Mouse (Mus musculus) thymus, adult 18-20 months (tissue): ENCODE results near the gene Mink1.

Experiments used
- DNase-seq, 2 experiments: peaks; one replicate each; pipeline ENCODE4 v3.0.0; 2022; ENCODE audit warnings: mixed read lengths in 2 of 2

Mink1 gene

GRCm38 (mm10) chr11:70596094-70596493 is 33.4 kb downstream of the Mink1 start:
- no peak for DNase-seq

DNA sequence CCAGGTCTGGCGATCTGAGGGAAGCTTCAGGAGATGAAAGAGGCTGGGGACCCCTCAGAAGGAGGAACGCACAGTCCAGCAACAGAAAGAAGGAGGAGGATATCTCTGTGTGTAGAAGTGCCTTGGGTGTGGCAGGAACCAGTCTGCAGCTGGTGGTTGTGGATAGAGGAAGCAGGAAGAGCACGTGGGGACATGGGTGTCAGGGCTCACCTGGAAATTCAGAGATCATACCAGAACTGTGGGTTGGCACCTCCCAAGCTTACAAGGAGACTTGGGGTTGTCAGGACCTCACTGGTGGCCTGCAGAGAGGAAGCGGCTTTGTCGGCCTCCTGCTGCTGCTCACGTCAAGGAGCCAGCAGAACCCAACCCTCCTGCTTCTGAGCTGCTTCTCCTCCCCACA is 34.6 kb downstream of the Mink1 start:
- no peak for DNase-seq

DNA sequence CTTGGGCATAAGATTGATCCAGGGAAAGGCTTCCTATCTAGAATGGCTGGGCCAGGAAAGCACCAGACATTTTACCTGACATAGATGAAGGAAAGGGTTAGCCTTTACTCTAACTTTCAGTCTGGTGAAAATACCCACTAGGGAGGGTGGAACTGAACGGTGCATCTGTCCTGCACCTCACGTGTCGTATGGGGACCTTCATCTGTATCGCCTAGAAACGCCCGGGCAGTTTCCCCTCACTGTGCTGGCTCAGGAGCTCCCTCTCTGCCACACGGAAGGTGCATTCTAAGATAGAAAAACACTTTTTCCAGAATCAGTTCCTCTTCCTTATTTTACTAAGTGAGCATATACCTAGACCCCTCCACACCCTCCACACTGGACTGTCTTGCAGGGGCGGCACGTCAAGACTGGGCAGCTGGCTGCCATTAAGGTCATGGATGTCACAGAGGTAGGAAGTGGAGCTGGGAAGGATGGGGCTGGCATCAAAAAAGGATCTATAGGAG is 35.8 kb downstream of the Mink1 start:
- no peak for DNase-seq

DNA sequence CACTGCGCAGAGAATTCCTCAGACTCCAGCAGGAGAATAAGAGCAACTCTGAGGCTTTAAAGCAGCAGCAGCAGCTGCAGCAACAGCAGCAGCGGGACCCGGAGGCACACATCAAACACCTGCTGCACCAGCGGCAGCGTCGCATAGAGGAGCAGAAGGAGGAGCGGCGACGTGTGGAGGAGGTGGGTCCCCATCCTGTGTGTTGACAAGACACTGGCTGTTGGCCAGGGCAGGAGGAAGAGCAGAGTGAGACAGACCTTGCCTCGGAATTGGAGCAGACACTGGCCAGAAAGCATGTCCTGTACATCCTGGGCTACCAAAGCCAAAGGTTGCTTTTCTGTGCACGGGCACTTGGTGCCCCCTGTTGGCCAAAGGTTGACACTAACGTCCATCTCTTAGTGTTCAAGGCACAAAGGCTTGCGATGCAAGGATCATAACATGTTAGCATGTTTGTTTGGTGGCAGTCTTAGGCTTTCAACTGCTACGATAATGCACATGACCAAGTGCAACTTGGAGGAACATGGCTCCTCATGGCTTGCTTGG is 42.4 kb downstream of the Mink1 start:
- peak; percentile 35 to 52 for DNase-seq

DNA sequence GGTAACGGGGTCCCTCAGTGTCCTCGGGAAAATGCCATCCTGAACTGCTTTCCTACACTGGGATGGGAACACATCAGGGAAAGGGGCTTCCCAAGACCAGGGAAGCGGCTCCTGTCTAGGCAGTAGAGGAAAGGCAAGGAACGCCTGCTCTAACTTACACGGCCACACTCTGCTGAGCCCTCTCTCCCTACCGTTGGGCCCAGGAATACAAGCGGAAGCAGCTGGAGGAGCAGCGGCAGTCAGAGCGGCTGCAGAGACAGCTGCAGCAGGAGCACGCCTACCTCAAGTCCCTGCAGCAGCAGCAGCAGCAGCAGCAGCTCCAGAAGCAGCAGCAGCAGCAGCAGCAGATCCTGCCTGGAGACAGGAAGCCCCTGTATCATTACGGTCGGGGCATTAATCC is 44.0 kb downstream of the Mink1 start:
- DNase-seq: no peak

DNA sequence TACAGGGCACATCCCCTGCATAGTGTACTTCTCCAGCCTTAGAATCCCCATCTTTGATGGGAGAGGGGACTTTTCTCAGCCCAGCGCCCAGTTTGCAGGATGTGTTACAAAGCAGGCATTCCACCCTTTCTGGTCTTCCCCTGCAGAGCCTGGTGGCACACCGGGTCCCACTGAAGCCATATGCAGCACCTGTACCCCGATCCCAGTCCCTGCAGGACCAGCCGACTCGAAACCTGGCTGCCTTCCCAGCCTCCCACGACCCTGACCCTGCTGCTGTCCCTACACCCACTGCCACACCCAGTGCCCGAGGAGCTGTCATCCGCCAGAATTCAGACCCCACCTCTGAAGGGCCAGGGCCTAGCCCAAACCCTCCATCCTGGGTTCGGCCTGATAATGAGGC is 44.9 kb downstream of the Mink1 start:
- DNase-seq: no peak

GRCm38 (mm10) chr11:70608381-70609066 is 45.8 kb downstream of the Mink1 start:
- DNase-seq: no peak

DNA sequence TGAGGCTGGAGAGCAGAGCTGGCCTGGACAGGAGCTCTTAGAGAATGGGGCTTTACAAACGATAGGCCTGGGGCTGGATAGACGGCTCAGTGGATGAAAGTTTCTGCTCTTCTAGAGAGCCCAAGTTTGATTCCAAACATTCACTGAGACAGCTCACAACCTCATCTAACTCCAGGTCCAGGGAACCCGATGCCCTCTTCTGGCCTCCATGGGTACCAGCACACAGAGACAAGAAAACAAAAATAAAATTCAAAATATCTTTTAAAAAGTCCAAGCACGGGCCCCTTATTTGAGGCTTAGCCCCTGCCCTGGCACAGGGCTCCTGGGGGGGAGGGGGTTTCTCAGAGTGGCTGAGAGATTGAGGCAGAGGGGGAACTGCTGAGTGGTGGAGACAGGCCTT is 48.1 kb downstream of the Mink1 start:
- no peak for DNase-seq

DNA sequence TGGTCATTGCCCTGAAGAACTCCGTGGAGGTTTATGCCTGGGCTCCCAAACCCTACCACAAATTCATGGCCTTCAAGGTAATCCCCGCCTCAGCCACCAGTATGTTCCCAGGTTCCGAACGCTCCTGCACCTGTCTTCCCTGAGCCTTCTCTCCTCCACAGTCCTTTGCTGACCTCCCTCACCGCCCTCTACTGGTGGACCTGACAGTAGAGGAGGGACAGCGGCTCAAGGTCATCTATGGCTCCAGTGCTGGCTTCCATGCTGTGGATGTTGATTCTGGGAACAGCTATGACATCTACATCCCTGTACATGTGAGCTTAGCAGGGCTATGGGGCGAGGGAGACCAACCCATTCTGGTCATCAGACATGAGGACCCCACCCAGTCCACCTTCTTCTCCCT is 49.8 kb downstream of the Mink1 start:
- no peak for DNase-seq

GRCm38 (mm10) chr11:70615074-70615473 is 52.4 kb downstream of the Mink1 start:
- DNase-seq: peak; percentile 70 to 76

DNA sequence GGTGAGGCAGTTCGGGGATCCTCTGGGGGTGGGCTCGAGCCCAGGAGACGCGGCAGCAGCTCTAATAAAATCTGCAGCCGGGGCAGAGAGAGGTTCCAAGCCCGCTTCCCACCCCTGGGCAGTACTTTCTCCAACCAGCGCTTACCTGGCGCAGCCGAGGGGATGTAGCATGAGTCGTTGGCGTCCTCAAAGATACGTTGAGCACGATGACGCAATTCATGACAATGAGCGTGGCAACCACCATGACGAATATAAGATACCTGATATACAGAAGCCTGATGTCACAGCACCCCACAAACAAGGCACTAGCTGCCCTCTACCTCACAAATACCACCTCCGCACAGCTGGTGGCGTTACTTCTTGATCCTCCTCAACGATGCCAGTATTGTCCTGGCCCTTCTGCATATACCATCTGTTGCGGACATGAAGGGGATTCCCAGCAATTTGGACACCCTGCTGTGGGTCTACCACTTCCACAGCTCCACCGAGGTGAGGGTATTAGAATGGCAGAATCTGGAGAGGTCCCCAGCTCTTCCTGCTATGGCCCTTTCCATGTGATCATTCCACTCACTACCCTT is 52.9 kb downstream of the Mink1 start, which contains the start of gene 4930544D05Rik:
TSS of gene 4930544D05Rik (plus strand) at position 333 of the 578 bp plus-strand sequence.
- DNase-seq: no peak

DNA sequence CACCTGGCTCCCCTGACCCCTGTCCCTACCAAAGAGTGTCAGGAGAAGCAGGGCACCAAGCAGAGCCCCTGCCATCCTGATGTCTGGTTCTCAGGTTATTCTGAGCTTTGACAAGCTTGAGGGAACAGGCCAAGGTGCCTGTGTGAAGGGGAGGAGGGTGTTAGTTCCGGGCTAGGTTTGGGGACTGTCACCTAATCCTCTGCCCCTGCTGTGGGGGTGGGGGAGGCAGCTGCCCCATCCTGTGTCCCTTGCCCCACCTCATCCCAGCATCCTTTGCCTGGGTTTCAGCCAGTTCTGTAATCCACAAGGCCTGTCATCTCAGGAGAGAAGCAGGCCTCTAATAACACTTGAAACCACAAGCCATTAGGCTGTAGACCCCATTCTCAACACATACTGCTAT is 56.4 kb downstream of the Mink1 start, which contains the start of gene Chrne:
TSS of gene Chrne (minus strand) at position 116 of the 400 bp plus-strand sequence.
- DNase-seq: no peak

DNA sequence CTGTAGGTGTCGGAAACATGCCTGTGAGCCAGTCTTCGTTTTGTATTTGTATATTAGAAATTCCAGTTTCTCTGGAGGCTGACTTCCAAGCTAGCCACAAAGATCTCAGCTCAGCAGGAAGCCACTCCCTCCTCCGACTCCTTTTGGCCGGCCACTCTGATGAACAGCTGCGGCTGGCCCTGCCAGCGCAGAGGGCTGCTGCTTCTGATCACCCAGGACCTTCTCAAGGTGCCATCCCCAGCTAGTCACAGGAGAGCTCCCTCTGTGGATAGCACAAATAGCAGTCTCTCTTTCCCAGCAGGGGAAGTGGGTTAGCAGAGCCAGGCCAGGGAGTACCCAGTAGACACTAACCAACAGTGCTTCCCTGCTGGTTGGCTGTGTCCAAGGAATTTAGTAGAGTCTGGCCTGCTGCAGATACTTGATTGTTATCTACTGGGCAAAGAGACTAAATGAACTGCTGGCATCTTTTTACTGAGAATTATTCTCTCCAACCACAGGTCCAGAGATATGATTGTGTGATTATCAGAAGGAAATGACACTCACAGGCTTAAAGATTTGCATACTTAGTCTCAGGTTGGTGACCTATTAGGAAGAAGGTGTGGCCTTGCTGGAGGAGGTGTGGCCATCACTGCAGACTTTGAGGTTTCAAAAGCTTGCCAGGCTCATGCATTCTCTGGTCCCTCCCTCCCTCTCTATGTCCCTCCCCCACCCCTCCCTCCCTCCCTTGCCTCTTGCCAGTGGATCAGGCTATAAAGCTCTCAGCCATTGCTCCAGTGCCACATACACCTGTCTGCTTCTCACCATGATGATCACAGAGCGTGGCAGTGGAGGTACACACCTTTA is 59.5 kb downstream of the Mink1 start:
- no peak for DNase-seq

- DNase-seq: no peak
These were observed 60.5 kb downstream of the Mink1 start for GRCm38 (mm10) chr11:70623053-70623742.

GRCm38 (mm10) chr11:70625473-70625872 is 62.8 kb downstream of the Mink1 start:
- DNase-seq: no peak

- DNase-seq: no peak
These were observed 64.2 kb downstream of the Mink1 start for GRCm38 (mm10) chr11:70626877-70627276.

GRCm38 (mm10) chr11:70628431-70628830 is 65.8 kb downstream of the Mink1 start:
- DNase-seq: no peak

GRCm38 (mm10) chr11:70629557-70629956 is 66.9 kb downstream of the Mink1 start:
- DNase-seq: no peak

GRCm38 (mm10) chr11:70630129-70630528 is 67.4 kb downstream of the Mink1 start:
- no peak for DNase-seq

- DNase-seq: no peak
These were observed 72.9 kb downstream of the Mink1 start for GRCm38 (mm10) chr11:70635601-70636000.

- no peak for DNase-seq
These were observed 75.1 kb downstream of the Mink1 start for GRCm38 (mm10) chr11:70637764-70638163.

DNA sequence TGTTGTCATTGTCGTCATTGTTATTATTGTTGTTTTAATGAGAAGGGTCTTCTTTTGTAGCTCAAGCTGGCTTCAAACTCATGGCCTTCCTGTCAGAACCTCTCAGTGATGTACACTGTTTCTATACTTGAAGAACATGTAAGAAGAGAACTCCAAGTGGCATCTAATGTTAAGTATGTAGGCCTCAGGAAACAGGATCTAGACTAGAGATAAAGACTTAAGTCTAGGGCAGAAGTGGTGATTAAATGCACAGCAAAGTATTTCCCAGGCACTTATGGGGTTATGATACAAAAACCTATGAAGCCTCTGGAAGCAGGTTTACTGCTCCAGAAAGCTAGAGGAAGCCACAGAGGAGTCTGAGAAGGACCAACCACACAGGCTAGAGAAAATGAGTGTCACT is 75.6 kb downstream of the Mink1 start:
- DNase-seq: no peak
